Mouse (Mus musculus) liver, adult (tissue): Measurements from ENCODE around the gene Arpc4.

Source experiments
- GATA4 ChIP-seq: IDR thresholded peaks from 2 replicates; pipeline ENCODE4 v1.6.1; 2014; ENCODE audit warnings: mild to moderate bottlenecking, low read length; ENCODE audit not compliant: insufficient replicate concordance

Arpc4 gene

GRCm38 (mm10) chr6:113385160-113385714 is 7.3 kb downstream of the Arpc4 start:
- no peak for TF ChIP-seq GATA4

GRCm38 (mm10) chr6:113386025-113386424 is 8.1 kb downstream of the Arpc4 start:
- no peak for TF ChIP-seq GATA4

GRCm38 (mm10) chr6:113388960-113389359 is 11.0 kb downstream of the Arpc4 start, which contains the start of gene Ttll3:
TSS of gene Ttll3 (plus strand) at chr6:113389260.
- TF ChIP-seq GATA4: no peak

- no peak for TF ChIP-seq GATA4
Observed at GRCm38 (mm10) chr6:113390715-113391114, 12.8 kb downstream of the Arpc4 start.

- no peak for TF ChIP-seq GATA4
Observed at GRCm38 (mm10) chr6:113392015-113392386, 14.1 kb downstream of the Arpc4 start.

GRCm38 (mm10) chr6:113392387-113393071 is 14.6 kb downstream of the Arpc4 start:
- no peak for TF ChIP-seq GATA4

- no peak for TF ChIP-seq GATA4
Observed at GRCm38 (mm10) chr6:113393951-113394350, 16.0 kb downstream of the Arpc4 start.

GRCm38 (mm10) chr6:113394811-113395210 is 16.9 kb downstream of the Arpc4 start:
- no peak for TF ChIP-seq GATA4

GRCm38 (mm10) chr6:113395501-113395900 is 17.6 kb downstream of the Arpc4 start:
- no peak for TF ChIP-seq GATA4

GRCm38 (mm10) chr6:113396270-113397030 is 18.5 kb downstream of the Arpc4 start:
- TF ChIP-seq GATA4: no peak

- TF ChIP-seq GATA4: no peak
Observed at GRCm38 (mm10) chr6:113402094-113402493, 24.2 kb downstream of the Arpc4 start.

- no peak for TF ChIP-seq GATA4
Observed at GRCm38 (mm10) chr6:113404649-113405448, 26.9 kb downstream of the Arpc4 start.

GRCm38 (mm10) chr6:113405483-113405882 is 27.6 kb downstream of the Arpc4 start:
- no peak for TF ChIP-seq GATA4

GRCm38 (mm10) chr6:113406683-113407082 is 28.8 kb downstream of the Arpc4 start:
- TF ChIP-seq GATA4: no peak

GRCm38 (mm10) chr6:113410001-113410400 is 32.1 kb downstream of the Arpc4 start:
- no peak for TF ChIP-seq GATA4

- TF ChIP-seq GATA4: no peak
Observed at GRCm38 (mm10) chr6:113416416-113416815, 38.5 kb downstream of the Arpc4 start.
